19 mouse cellular contexts compared by ENCODE assay signal in the genomic region with DNA sequence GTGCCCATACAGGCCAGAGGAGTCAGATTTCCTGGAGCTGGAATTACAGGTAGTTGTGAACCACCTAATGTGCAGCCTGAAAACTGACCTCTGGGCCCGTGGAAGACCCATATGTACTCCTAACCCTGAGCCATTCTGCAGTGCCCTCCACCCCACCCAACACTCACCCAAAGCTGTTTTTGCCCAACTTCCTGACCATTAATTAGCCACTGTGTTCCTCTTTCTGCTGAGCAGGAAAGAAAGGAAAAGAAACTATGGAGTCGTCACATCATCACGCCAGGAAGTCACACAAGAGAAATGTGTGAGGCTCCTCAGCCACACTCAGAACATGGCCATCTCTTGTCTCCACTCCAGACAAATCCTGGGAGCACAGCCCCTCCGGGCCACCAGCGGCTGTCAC. TPM values are rescaled to one million over a fixed set of nuclear protein-coding genes. Genes with fewer than 3 reads are reported as not detected.
DNase-seq lines count a peak whose midpoint lies in the region; ATAC-seq and TF ChIP-seq lines count a peak whose summit lies in the region.
"Had no signal": no experiment of that assay in that cellular context is flagged by ENCODE, and none has a peak within 500 bp of the region (broad histone marks: within the 10 kb centered on the region; RNA-seq: fewer than 3 reads in every experiment).

No protein-coding gene starts in this region.

- peaks cover 28% of the 10 kb centered on the region for H3K4me1 ChIP-seq in midbrain, embryonic 13.5 days (replicated peaks)
- peaks cover 15% of the 10 kb centered on the region for H3K4me1 ChIP-seq in midbrain, embryonic 15.5 days
- H3K4me1 ChIP-seq: embryonic facial prominence, embryonic 12.5 days had no signal

- no peak for ATAC-seq in midbrain, embryonic 13.5 days
- no peak for ATAC-seq in midbrain, embryonic 15.5 days (replicated peaks)
- ATAC-seq in hematopoietic stem cell, adult 5-6 weeks (replicated peaks in 1 of 2; ENCODE audit: insufficient read depth in 1 of 2, low FRiP score in 2 of 2, low TSS enrichment in 1 of 2, low read depth in 1 of 2, poor library complexity in 2 of 2, severe bottlenecking in 2 of 2), result peak; percentile 45 to 46

- H3K9ac ChIP-seq in midbrain, embryonic 13.5 days (replicated peaks), result no peak overlapping the region
- H3K9ac ChIP-seq in midbrain, embryonic 15.5 days, result no peak overlapping the region
- H3K9ac ChIP-seq: embryonic facial prominence, embryonic 12.5 days; heart, embryonic 15.5 days; neural tube, embryonic 15.5 days had no signal

- no peak for TF ChIP-seq CTCF in gastrocnemius, adult 2 months (IDR thresholded peaks at IDR 0.05)

- 89% methylated on average over 5 of the region's 5 CpGs for WGBS in midbrain, embryonic 13.5 days
- 83% methylated on average over 5 of the region's 5 CpGs for WGBS in midbrain, embryonic 15.5 days

- no peaks in the 10 kb centered on the region for H3K9me3 ChIP-seq in midbrain, embryonic 13.5 days
- no peaks in the 10 kb centered on the region for H3K9me3 ChIP-seq in midbrain, embryonic 15.5 days
- H3K9me3 ChIP-seq: embryonic facial prominence, embryonic 12.5 days; G1E; heart, embryonic 15.5 days; neural tube, embryonic 15.5 days had no signal

- peak overlapping the region; percentile 12; the same call in 1 of the 2 replicates for H3K27ac ChIP-seq in gastrocnemius, adult 2 months
- H3K27ac ChIP-seq in midbrain, embryonic 13.5 days, result peak overlapping the region; percentile 57
- no peak overlapping the region for H3K27ac ChIP-seq in midbrain, embryonic 15.5 days
- H3K27ac ChIP-seq: kidney, postnatal 0 days; neural tube, embryonic 15.5 days had no signal

- no peak overlapping the region for H3K4me3 ChIP-seq in gastrocnemius, adult 2 months
- H3K4me3 ChIP-seq in midbrain, embryonic 13.5 days (replicated peaks), result no peak overlapping the region
- no peak overlapping the region for H3K4me3 ChIP-seq in midbrain, embryonic 15.5 days
- H3K4me3 ChIP-seq: embryonic facial prominence, embryonic 12.5 days; heart, embryonic 15.5 days; neural tube, embryonic 15.5 days had no signal

- H3K36me3 ChIP-seq in midbrain, embryonic 13.5 days, result no peaks in the 10 kb centered on the region
- H3K36me3 ChIP-seq in midbrain, embryonic 15.5 days (replicated peaks), result no peaks in the 10 kb centered on the region
- H3K36me3 ChIP-seq: embryonic facial prominence, embryonic 12.5 days; G1E; heart, embryonic 15.5 days; neural tube, embryonic 15.5 days had no signal

- no peak overlapping the region for H3K4me2 ChIP-seq in midbrain, embryonic 13.5 days (replicated peaks)
- no peak overlapping the region for H3K4me2 ChIP-seq in midbrain, embryonic 15.5 days
- H3K4me2 ChIP-seq: embryonic facial prominence, embryonic 12.5 days; heart, embryonic 15.5 days; neural tube, embryonic 15.5 days had no signal

- DNase-seq in gastrocnemius, adult 2 months, result no peak
- DNase-seq in gastrocnemius, postnatal 25 days, result no peak
- no peak for DNase-seq in layer of hippocampus, adult 9-10 months (ENCODE audit: low spot score)
- DNase-seq in kidney, postnatal 10 days, result no peak
- DNase-seq: adrenal gland, adult 2 months; B cell, adult 2 months; forebrain, postnatal 0 days; heart, postnatal 36 days; kidney, adult 2 months; thymus, postnatal 14 days had no signal

- intact Hi-C loops in gastrocnemius, adult 2 months (cut with DNase I), result no loop called here

- H3K27me3 ChIP-seq in midbrain, embryonic 13.5 days, result peaks cover 6% of the 10 kb centered on the region; the same call in 1 of the 2 replicates
- no peaks in the 10 kb centered on the region for H3K27me3 ChIP-seq in midbrain, embryonic 15.5 days (replicated peaks)
- H3K27me3 ChIP-seq: embryonic facial prominence, embryonic 12.5 days; heart, embryonic 15.5 days; neural tube, embryonic 15.5 days had no signal

RNA-seq across cellular contexts. Expression of a gene that starts 52.1 kb away (rescaled TPM):
- total RNA-seq in gastrocnemius, adult 2 months (2021), result 10 to 100 TPM; 14.9 to 16.7 TPM
- 10 to 100 TPM in 1 of 2 experiments, 1 to 10 TPM in 1; 8.9 to 10.0 TPM for total RNA-seq in gastrocnemius, postnatal 25 days (2021)
- polyA plus RNA-seq in midbrain, embryonic 13.5 days (2015; fragmentation: Nextera tagmentation; extraction: Ambion mirVana), result 20.8 and 23.2 TPM in 2 replicates
- 37.1 and 37.9 TPM in 2 replicates for polyA plus RNA-seq in midbrain, embryonic 15.5 days (2015; fragmentation: Nextera tagmentation; extraction: Ambion mirVana)
- total RNA-seq in hematopoietic stem cell, adult 5-6 weeks (2017), result 10.9 and 17.5 TPM in 2 replicates
- total RNA-seq: CH12.LX had no signal
- polyA plus RNA-seq: G1E had no signal

Comparison
In these comparisons a context has a peak if more than half of its experiments do, and no peak if none do; other contexts are left out.
1. ATAC-seq: peak in hematopoietic stem cell, adult 5-6 weeks (2 of 2); none in midbrain, embryonic 13.5 days (single experiment) and midbrain, embryonic 15.5 days (single experiment).